Mouse (Mus musculus) adrenal gland (tissue): ENCODE results near the gene Olfr133.
"Not testable (repeated sequence)": the region's sequence is repeated elsewhere in the genome, so short reads cannot be mapped to it uniquely, and the experiment has no call there.

Experiments
- intact Hi-C: fragments of 180-260 bp; cut with DNase I; formaldehyde crosslinking; loops from one replicate; pipeline ENCODE4 v1.15.1; 2025
- long read RNA-seq, 2 experiments: library from polyadenylated mRNA; unstranded; transcript quantifications; one replicate each; pipeline ENCODE4 v2.0.0; 2020; ENCODE audit warnings: borderline replicate concordance in 1 of 2; ENCODE audit not compliant: insufficient replicate concordance in 1 of 2

Olfr133 gene
- long read RNA-seq, experiment 1, result 0 reads
- long read RNA-seq, experiment 2, result 0 reads

- intact Hi-C loops, result no loop called here
Measured at GRCm38 (mm10) chr17:38144981-38145380, at the start of gene Olfr133. Gene Olfr133 (plus strand): TSS chr17:38145281.

- intact Hi-C loops, result not testable (repeated sequence)
Measured at GRCm38 (mm10) chr17:38124199-38124598, 20.9 kb upstream of the Olfr133 start.

GRCm38 (mm10) chr17:38125371-38125770 lies 19.7 kb upstream of the Olfr133 start:
- intact Hi-C loops, result not testable (repeated sequence)

- intact Hi-C loops, result no loop called here
Measured at GRCm38 (mm10) chr17:38134426-38134825, 10.7 kb upstream of the Olfr133 start, which contains the start of gene Olfr132. Gene Olfr132 (minus strand): TSS chr17:38134526.

- intact Hi-C loops, result no loop called here
Measured at GRCm38 (mm10) chr17:38171088-38171487, 26.0 kb downstream of the Olfr133 start, which contains the start of gene Olfr134. Gene Olfr134 (plus strand): TSS chr17:38171388.
